Mouse (Mus musculus) heart, embryonic 13.5 days (tissue): ENCODE results near the gene Rasa4. TPM values are rescaled to one million over a fixed set of nuclear protein-coding genes. Genes with fewer than 3 reads are reported as not detected.
A peak's percentile ranks its signal among the peaks of the same experiment; 100 is the strongest.

ENCODE experiments used
- ATAC-seq: fragments of 200-750 bp; cut with Nextera tagmentation; 2 replicates; pipeline ENCODE4 v1.8.0; 2017; ENCODE audit warnings: moderate TSS enrichment; ENCODE audit not compliant: insufficient number of reproducible peaks, low FRiP score, low TSS enrichment; ENCODE audit errors: extremely low read depth
- H3K27ac ChIP-seq: fragments of 300-500 bp; sonication (generic); replicated peaks from 2 replicates; pipeline ENCODE4 v1.5.1; 2015; ENCODE audit warnings: moderate library complexity, mild to moderate bottlenecking, inconsistent platforms
- H3K27me3 ChIP-seq: fragments of 300-500 bp; sonication (generic); replicated peaks from 2 replicates; pipeline ENCODE4 v1.6.1; 2015; ENCODE audit warnings: mild to moderate bottlenecking, inconsistent platforms
- H3K36me3 ChIP-seq: fragments of 300-500 bp; sonication (generic); 2 replicates; pipeline ENCODE4 v1.6.1; 2015; ENCODE audit warnings: mild to moderate bottlenecking, inconsistent platforms
- H3K4me1 ChIP-seq: fragments of 300-500 bp; sonication (generic); 2 replicates; pipeline ENCODE4 v1.6.1; 2015; ENCODE audit warnings: inconsistent platforms
- H3K4me2 ChIP-seq: fragments of 300-500 bp; sonication (generic); 2 replicates; pipeline ENCODE4 v1.6.1; 2015; ENCODE audit warnings: inconsistent platforms, mild to moderate bottlenecking, moderate library complexity
- H3K4me3 ChIP-seq: fragments of 300-500 bp; sonication (generic); 2 replicates; pipeline ENCODE4 v1.5.1; 2015; ENCODE audit warnings: moderate library complexity, mild to moderate bottlenecking, inconsistent platforms
- H3K9ac ChIP-seq: fragments of 300-500 bp; sonication (generic); 2 replicates; pipeline ENCODE4 v1.6.1; 2015; ENCODE audit warnings: inconsistent platforms, mild to moderate bottlenecking, moderate library complexity
- H3K9me3 ChIP-seq: fragments of 300-500 bp; sonication (generic); 2 replicates; pipeline ENCODE4 v1.6.1; 2016; ENCODE audit warnings: inconsistent platforms
- WGBS: fragments of 180-500 bp; shearing (Covaris S2); methylation state at CpG from one replicate; pipeline ENCODE4 v1.1.7; 2015; ENCODE audit warnings: mixed read lengths; 5-methylcytosine and 5-hydroxymethylcytosine counted together
- polyA plus RNA-seq: library from polyadenylated mRNA; unstranded; fragments of >200 nt; fragmentation: Nextera tagmentation; extraction: Ambion mirVana; gene quantifications from 2 replicates; pipeline ENCODE4 v1.2.1, GENCODE M21; 2015

Rasa4 gene
- polyA plus RNA-seq, 1 experiment from 2014 or later = 1.6 TPM

DNA sequence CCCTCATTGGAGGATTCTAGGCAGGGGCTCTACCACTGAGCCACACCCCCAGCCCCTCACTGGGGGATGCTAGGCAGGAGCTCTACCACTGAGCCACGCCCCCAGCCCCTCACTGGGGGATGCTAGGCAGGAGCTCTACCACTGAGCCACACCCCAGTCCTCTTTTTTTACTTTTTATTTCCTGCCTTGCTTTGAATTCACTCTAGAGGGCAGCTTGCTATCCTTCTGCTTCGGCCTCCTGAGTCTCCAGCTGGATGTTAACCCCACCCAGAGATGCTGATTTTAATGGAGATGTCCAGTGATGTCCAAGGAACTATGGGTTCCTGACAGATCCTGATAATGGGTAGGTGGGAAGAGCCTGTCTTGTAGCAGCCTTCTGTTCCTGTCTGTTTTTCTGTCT is 14.3 kb upstream of the Rasa4 start:
- peaks cover 4% of the 10 kb centered on the region; the same call in 1 of the 2 replicates for H3K4me1 ChIP-seq
- WGBS = 72% methylated on average over 2 of the region's 2 CpGs
- no peak for ATAC-seq
- H3K27ac ChIP-seq = no peak overlapping the region
- H3K9me3 ChIP-seq = no peaks in the 10 kb centered on the region
- H3K27me3 ChIP-seq = peaks cover 18% of the 10 kb centered on the region
- H3K36me3 ChIP-seq = no peaks in the 10 kb centered on the region
- no peak overlapping the region for H3K4me3 ChIP-seq
- no peak overlapping the region for H3K9ac ChIP-seq
- no peak overlapping the region for H3K4me2 ChIP-seq

DNA sequence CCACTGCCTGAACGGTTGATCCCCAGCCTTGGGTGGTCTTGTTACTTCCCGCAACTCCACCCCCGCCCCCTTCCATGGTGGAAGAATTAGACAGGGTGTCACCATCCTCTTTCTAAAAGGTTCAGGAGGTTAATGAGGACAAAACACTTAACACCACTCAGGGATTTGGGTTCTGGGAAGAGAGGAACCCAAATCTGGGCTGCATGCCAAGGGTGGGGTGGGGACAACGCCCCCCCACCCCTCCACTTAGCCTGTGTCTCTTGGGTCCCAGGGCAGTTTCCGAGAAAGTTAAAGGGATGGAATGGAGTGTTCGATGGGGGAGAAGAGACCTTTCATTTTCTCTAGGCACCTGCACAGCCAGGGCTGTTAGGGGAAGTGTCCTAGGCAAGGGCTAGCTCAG is 10.7 kb upstream of the Rasa4 start:
- H3K36me3 ChIP-seq = no peaks in the 10 kb centered on the region
- peaks cover 6% of the 10 kb centered on the region; the same call in 1 of the 2 replicates for H3K27me3 ChIP-seq
- H3K27ac ChIP-seq = no peak overlapping the region
- no peak overlapping the region for H3K4me2 ChIP-seq
- H3K4me3 ChIP-seq = no peak overlapping the region
- WGBS = 56% methylated on average over 6 of the region's 6 CpGs
- H3K9ac ChIP-seq = no peak overlapping the region
- ATAC-seq = no peak
- no peaks in the 10 kb centered on the region for H3K9me3 ChIP-seq
- H3K4me1 ChIP-seq = peaks cover 13% of the 10 kb centered on the region

DNA sequence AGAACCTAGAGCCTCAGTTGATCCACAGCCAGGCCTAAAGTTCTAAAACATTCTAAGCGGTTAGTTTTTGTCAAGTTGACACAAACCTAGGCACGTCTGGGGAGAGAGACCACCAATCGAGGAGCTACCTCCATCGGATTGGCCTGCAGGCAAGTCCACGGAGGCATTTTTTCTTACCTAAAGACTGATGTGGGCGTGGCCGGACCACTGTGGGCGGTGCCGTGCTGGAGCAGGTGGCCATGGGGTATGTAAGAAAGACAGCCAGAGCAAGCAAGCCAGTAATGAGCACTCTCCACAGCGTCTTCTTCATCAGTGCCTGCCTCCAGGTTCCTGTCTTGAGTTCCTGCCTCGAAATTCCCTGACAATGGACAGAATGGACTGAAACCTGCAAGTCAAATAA is 10.2 kb upstream of the Rasa4 start:
- Histone ChIP-seq H3K27ac (no peak overlapping the region), H3K4me2 (no peak overlapping the region), H3K27me3 (peaks cover 4% of the 10 kb centered on the region; the same call in 1 of the 2 replicates), H3K4me1 (peaks cover 13% of the 10 kb centered on the region), H3K36me3 (no peaks in the 10 kb centered on the region), H3K9me3 (no peaks in the 10 kb centered on the region), H3K4me3 (no peak overlapping the region), H3K9ac (no peak overlapping the region)
- WGBS = 61% methylated on average over 11 of the region's 11 CpGs
- ATAC-seq = no peak

DNA sequence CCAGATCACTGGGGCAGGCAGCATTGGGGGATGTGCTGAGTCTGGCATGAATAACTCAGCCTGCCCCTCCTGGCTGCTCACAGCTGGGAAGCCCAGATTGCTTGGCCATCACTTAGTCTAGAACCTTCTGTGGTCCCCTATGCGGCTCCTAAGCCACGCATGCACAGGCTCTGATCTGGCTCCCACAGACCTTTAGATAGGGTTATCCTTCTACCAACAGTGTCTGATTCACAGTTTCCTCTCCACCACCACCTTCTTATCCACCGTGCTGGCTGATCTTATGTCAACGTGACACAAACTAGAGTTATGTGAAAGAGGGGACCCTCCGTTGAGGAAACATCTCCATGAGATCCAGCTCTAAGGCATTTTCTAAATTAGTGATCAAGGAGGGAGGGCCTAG is 8.6 kb upstream of the Rasa4 start:
- no peak overlapping the region for H3K27ac ChIP-seq
- no peak for ATAC-seq
- H3K4me3 ChIP-seq = no peak overlapping the region
- H3K9me3 ChIP-seq = no peaks in the 10 kb centered on the region
- 52% methylated on average over 5 of the region's 5 CpGs for WGBS
- H3K9ac ChIP-seq = no peak overlapping the region
- peaks cover 13% of the 10 kb centered on the region for H3K4me1 ChIP-seq
- no peak overlapping the region for H3K4me2 ChIP-seq
- no peaks in the 10 kb centered on the region; the same call in 1 of the 2 replicates for H3K27me3 ChIP-seq
- no peaks in the 10 kb centered on the region for H3K36me3 ChIP-seq

DNA sequence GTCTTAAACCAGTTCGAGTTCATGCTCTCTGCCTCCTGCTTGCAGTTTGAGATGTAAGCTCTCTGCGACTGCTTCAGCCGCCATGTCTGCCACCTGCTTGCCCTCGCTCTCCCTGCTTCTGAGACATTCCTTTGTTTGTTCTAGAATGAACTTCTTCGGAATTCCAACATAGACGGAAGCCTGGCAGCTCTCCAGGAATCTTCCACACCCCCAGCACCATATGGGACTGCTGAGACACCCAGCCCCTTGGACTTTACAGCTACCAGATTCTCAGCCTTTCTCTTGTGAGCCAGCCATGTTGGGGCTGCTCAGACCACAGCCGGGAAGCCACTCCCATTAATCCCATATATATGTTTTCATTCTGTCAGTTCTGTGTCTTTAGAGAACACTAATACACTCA is 7.4 kb upstream of the Rasa4 start:
- Histone ChIP-seq H3K4me3 (no peak overlapping the region), H3K27me3 (peaks cover 5% of the 10 kb centered on the region; the same call in 1 of the 2 replicates), H3K27ac (no peak overlapping the region), H3K36me3 (no peaks in the 10 kb centered on the region), H3K9me3 (no peaks in the 10 kb centered on the region), H3K9ac (no peak overlapping the region), H3K4me2 (no peak overlapping the region), H3K4me1 (peaks cover 13% of the 10 kb centered on the region)
- ATAC-seq = no peak
- WGBS = 41% methylated on average over 7 of the region's 7 CpGs

DNA sequence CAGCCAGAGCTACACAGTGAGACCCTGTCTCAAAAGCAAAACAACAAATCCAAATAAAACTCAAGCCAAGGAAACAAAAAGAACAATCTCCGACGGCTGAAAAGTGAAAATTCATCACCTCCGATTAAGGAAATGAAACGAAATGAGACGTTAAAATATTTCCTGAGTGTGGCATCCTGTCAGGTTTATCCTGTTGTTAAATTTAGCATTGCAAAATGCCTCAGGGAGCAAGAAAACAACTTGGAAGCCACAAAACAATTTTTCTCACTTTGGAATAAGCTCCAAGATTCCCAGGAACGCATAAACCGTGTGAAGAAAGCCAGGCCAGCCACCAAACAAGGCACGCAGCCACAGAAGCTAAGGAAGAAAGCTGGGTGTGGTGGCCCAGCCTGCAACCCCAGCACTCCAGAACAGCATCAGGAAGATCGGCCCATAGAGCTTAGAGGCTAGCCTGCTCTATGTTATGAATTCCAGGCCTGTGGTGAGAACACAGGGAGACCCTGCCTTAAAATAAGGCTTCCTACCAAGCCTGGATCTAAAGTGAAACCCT is 6.6 kb upstream of the Rasa4 start:
- Histone ChIP-seq H3K4me1 (peaks cover 13% of the 10 kb centered on the region), H3K9me3 (no peaks in the 10 kb centered on the region), H3K9ac (no peak overlapping the region), H3K4me2 (no peak overlapping the region), H3K36me3 (no peaks in the 10 kb centered on the region), H3K27ac (no peak overlapping the region), H3K4me3 (no peak overlapping the region), H3K27me3 (0 out of 2 replicates have a peak, but pooled peaks cover 5% of the 10 kb centered on the region)
- no peak for ATAC-seq
- WGBS = 77% methylated on average over 9 of the region's 9 CpGs

DNA sequence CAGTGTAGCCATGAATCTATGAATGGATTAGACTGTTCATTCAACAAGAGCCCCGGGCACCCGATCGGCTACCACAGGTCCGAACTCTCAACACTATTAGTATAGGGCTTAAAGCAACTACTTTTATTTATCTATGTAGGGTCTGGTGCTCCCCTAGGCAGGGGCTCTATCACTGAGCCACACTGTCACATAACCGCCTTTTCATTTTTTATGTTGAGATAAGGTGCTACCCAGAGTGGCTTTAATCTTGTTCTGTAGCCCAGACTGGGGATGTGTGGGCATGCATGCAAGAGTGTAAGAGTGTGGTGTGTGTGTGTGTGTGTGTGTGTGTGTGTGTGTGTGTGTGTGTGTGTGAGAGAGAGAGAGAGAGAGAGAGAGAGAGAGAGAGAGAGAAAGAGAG is 5.6 kb upstream of the Rasa4 start:
- no peak overlapping the region for H3K9ac ChIP-seq
- H3K4me2 ChIP-seq = no peak overlapping the region
- peaks cover 9% of the 10 kb centered on the region for H3K4me1 ChIP-seq
- H3K4me3 ChIP-seq = no peak overlapping the region
- 0 out of 2 replicates have a peak, but pooled peaks cover 5% of the 10 kb centered on the region for H3K27me3 ChIP-seq
- H3K9me3 ChIP-seq = no peaks in the 10 kb centered on the region
- WGBS = 91% methylated on average over 5 of the region's 5 CpGs
- no peaks in the 10 kb centered on the region for H3K36me3 ChIP-seq
- H3K27ac ChIP-seq = no peak overlapping the region
- no peak for ATAC-seq

DNA sequence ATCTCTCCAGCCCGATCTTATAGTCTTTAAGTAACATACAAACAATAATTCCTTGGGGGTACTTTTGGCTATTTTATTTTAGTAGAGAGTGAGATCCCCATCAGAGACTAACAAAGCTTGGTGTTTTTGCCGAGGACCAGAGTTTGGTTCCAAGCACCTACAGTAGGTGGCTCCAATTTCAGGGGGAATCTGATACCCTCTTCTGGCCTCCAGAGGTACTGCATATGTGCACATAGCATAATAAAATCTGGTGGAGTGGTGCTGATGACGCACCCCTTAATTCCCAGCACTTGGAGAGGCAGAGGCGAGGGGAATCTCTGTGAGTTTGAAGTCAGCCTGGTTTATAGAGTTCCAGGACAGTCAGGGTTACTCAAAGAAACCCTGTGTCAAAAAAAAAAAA is 1.4 kb upstream of the Rasa4 start:
- Histone ChIP-seq H3K27ac (no peak overlapping the region), H3K4me1 (peaks cover 12% of the 10 kb centered on the region), H3K4me3 (no peak overlapping the region), H3K36me3 (no peaks in the 10 kb centered on the region), H3K27me3 (peaks cover 40% of the 10 kb centered on the region), H3K9ac (no peak overlapping the region), H3K4me2 (no peak overlapping the region), H3K9me3 (no peaks in the 10 kb centered on the region)
- no peak for ATAC-seq
- WGBS = 77% methylated on average over 4 of the region's 4 CpGs

DNA sequence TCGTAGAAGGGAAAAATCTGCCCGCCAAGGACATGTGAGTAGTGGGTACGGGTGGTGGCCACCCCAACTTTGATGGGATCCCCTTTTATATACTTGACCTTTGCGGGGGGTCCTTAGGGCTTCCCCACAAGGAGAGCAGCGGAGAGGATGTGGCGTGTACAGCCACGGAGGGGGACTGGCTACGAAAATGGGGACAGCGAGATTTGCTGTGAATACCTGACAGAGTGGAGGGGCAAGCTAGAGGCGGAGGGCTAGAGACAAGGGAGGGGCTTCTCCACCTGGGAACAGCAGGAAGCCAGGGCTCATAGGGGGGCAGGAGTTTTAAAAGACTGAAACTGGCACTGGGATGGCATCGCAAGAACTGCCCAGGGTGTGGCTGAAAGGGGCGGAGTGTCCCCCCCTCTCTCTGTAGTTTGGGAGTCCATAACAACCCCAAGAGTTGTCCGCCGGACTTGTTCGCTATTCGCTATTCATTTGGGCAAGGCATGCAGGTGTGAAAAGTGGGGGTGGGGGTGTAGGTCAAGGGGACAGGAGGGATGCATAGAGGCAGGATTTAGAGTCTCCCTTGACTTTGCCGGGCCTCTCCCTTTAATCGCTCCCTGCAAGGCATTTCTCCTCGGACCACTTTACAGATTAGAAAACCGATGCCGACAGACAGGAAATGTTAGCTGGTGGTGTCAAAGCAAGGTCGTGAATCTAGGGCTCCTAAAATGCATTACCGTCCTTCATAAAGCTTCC is 597 bp downstream of the Rasa4 start:
- WGBS = 1% methylated on average over 23 of the region's 23 CpGs
- no peak overlapping the region for H3K27ac ChIP-seq
- no peak for ATAC-seq
- peak overlapping the region; percentile 60 for H3K4me3 ChIP-seq
- peak overlapping the region; percentile 93 for H3K4me2 ChIP-seq
- no peaks in the 10 kb centered on the region for H3K36me3 ChIP-seq
- no peaks in the 10 kb centered on the region for H3K9me3 ChIP-seq
- H3K27me3 ChIP-seq = peaks cover 55% of the 10 kb centered on the region
- peak overlapping the region; percentile 79 for H3K9ac ChIP-seq
- peaks cover 12% of the 10 kb centered on the region for H3K4me1 ChIP-seq

DNA sequence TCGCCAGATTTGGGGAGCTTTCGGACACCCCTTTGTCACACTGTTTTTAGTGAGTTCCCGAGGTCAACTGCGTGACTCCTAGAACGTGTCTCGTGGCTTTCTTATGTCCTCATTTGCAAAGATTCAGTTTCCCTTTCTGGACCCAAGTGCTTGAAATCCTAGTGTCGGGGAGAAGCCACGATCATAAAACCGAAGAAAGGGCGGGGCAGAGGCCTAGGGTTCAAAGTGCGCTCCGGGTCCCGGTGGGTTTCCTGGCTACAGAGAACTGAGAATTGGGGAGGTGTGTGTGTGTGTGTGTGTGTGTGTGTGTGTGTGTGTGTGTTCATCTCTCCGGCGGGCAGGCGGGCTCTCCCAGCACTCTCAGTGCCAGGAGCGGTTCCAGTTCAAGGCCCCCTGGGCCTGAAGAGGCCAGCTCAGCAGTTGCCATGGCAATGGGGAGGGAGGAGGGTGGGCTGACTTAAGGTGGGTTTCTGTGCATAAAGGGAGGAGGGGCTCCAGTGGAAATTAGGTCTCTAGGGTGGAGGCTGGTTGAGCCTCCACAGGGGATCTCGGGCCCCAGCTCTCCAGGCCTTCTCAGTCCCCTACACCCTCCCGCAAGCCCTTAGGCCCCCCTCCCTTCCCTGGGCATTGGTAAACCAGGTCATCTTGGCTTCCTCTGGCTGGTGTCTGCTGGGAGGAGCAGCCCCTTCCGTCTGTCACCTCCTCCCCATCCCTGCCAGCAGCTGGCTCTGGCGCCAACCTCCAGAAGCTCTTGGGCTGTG is 1.4 kb downstream of the Rasa4 start:
- H3K4me1 ChIP-seq = peaks cover 12% of the 10 kb centered on the region
- 16% methylated on average over 20 of the region's 21 CpGs for WGBS
- peak overlapping the region; percentile 60 for H3K4me3 ChIP-seq
- H3K4me2 ChIP-seq = peak overlapping the region; percentile 93
- H3K27ac ChIP-seq = no peak overlapping the region
- H3K9ac ChIP-seq = peak overlapping the region; percentile 79; the same call in 1 of the 2 replicates
- H3K36me3 ChIP-seq = no peaks in the 10 kb centered on the region
- H3K9me3 ChIP-seq = no peaks in the 10 kb centered on the region
- ATAC-seq = no peak
- peaks cover 61% of the 10 kb centered on the region for H3K27me3 ChIP-seq

DNA sequence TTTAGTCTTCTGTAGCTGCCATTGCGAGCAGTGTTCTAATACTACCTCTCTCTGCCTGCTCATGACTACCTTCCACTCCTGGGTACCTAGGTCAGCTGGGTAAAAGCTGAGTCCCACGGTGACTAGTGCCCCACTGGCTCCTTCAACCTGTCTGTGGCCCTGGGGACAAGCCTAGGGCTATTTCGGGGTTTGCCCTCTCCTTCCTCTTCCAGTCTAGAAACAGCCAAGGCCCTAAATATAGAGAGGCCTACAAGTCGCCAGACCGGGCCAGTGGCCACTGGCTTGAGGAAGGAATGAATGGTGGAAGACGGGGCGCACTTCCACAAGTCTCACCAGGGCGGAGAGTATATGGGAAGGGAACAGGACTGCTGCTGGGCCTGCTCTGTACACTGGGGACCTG is 2.6 kb downstream of the Rasa4 start:
- Histone ChIP-seq H3K27ac (no peak overlapping the region), H3K4me1 (peaks cover 12% of the 10 kb centered on the region), H3K4me3 (no peak overlapping the region), H3K36me3 (no peaks in the 10 kb centered on the region), H3K4me2 (no peak overlapping the region), H3K27me3 (peaks cover 60% of the 10 kb centered on the region), H3K9ac (no peak overlapping the region), H3K9me3 (no peaks in the 10 kb centered on the region)
- WGBS = 81% methylated on average over 8 of the region's 8 CpGs
- no peak for ATAC-seq
